12 mouse cellular contexts compared by ENCODE assay signal in genomic region chr6:108510101-108510500, GRCm38 (mm10).
DNase-seq lines count a peak whose midpoint lies in the region; ATAC-seq and TF ChIP-seq lines count a peak whose summit lies in the region.
"Had no signal": no experiment of that assay in that cellular context is flagged by ENCODE, and none has a peak within 500 bp of the region (broad histone marks: within the 10 kb centered on the region; RNA-seq: fewer than 3 reads in every experiment).

No protein-coding gene starts in this region.

- DNase-seq in gastrocnemius, adult 2 months = no peak
- DNase-seq in gastrocnemius, postnatal 10 days = no peak
- DNase-seq in midbrain, postnatal 0 days (ENCODE audit: low spot score) = peak; percentile 55
- no peak for DNase-seq in midbrain, embryonic 11.5 days (ENCODE audit: low spot score, missing footprints)
- DNase-seq in right cerebral cortex, adult 18-20 months = no peak
- DNase-seq in left cerebral cortex, adult 2 months (ENCODE audit: extremely low spot score in 1 of 2, low spot score in 2 of 2) = no peak
- DNase-seq: cerebellum, postnatal 25 days; right cerebral cortex, postnatal 25 days had no signal

- no peak overlapping the region for H3K4me3 ChIP-seq in gastrocnemius, adult 2 months
- H3K4me3 ChIP-seq in midbrain, postnatal 0 days (ENCODE audit: low read depth, low read length) = no peak overlapping the region
- H3K4me3 ChIP-seq in midbrain, embryonic 11.5 days (ENCODE audit: low read depth, low read length) = no peak overlapping the region
- no peak overlapping the region for H3K4me3 ChIP-seq in heart, embryonic 12.5 days
- H3K4me3 ChIP-seq in left cerebral cortex, adult 2 months = no peak overlapping the region
- H3K4me3 ChIP-seq: limb, embryonic 10.5 days; neural tube, embryonic 12.5 days had no signal

- H3K36me3 ChIP-seq in midbrain, postnatal 0 days (ENCODE audit: insufficient read depth, low read length) = no peaks in the 10 kb centered on the region
- H3K36me3 ChIP-seq in midbrain, embryonic 11.5 days (ENCODE audit: control insufficient read depth, insufficient read depth, low read length) = no peaks in the 10 kb centered on the region
- H3K36me3 ChIP-seq in heart, embryonic 12.5 days = peaks cover 28% of the 10 kb centered on the region
- H3K36me3 ChIP-seq: neural tube, embryonic 12.5 days had no signal

- H3K27ac ChIP-seq in gastrocnemius, adult 2 months = peak overlapping the region; percentile 41; the same call in 1 of the 2 replicates
- no peak overlapping the region for H3K27ac ChIP-seq in midbrain, postnatal 0 days (ENCODE audit: low read depth, low read length)
- no peak overlapping the region for H3K27ac ChIP-seq in midbrain, embryonic 11.5 days (ENCODE audit: low read depth, low read length)
- peak overlapping the region; percentile 14; the same call in 1 of the 2 replicates for H3K27ac ChIP-seq in heart, embryonic 12.5 days (ENCODE audit: poor library complexity, severe bottlenecking)
- H3K27ac ChIP-seq in left cerebral cortex, adult 2 months = no peak overlapping the region
- H3K27ac ChIP-seq: limb, embryonic 10.5 days; neural tube, embryonic 12.5 days had no signal

- H3K9me3 ChIP-seq in midbrain, postnatal 0 days (ENCODE audit: low read length) = no peaks in the 10 kb centered on the region
- no peaks in the 10 kb centered on the region for H3K9me3 ChIP-seq in midbrain, embryonic 11.5 days (ENCODE audit: control insufficient read depth, low read length)
- H3K9me3 ChIP-seq in heart, embryonic 12.5 days (replicated peaks) = no peaks in the 10 kb centered on the region
- H3K9me3 ChIP-seq: limb, embryonic 10.5 days; neural tube, embryonic 12.5 days had no signal

- intact Hi-C loops in gastrocnemius, adult 2 months (cut with DNase I) = no loop called here
- intact Hi-C loops in left cerebral cortex, adult 2 months (cut with DNase I) = no loop called here

- no peak overlapping the region for H3K9ac ChIP-seq in midbrain, postnatal 0 days (replicated peaks; ENCODE audit: low read length, poor library complexity, severe bottlenecking)
- no peak overlapping the region for H3K9ac ChIP-seq in midbrain, embryonic 11.5 days (ENCODE audit: low read length)
- H3K9ac ChIP-seq in heart, embryonic 12.5 days = no peak overlapping the region
- H3K9ac ChIP-seq: neural tube, embryonic 12.5 days had no signal

- TF ChIP-seq CTCF in gastrocnemius, adult 2 months (IDR thresholded peaks at IDR 0.05) = no peak
- no peak for TF ChIP-seq CTCF in midbrain, postnatal 0 days (IDR thresholded peaks at IDR 0.05)
- no peak for TF ChIP-seq CTCF in left cerebral cortex, adult 2 months (IDR thresholded peaks at IDR 0.05)

- no peak overlapping the region for H3K4me2 ChIP-seq in midbrain, postnatal 0 days (ENCODE audit: low read depth, low read length, poor library complexity, severe bottlenecking)
- no peak overlapping the region for H3K4me2 ChIP-seq in midbrain, embryonic 11.5 days
- H3K4me2 ChIP-seq in heart, embryonic 12.5 days = no peak overlapping the region
- H3K4me2 ChIP-seq: neural tube, embryonic 12.5 days had no signal

- ATAC-seq in midbrain, postnatal 0 days (ENCODE audit: low FRiP score) = no peak
- ATAC-seq in midbrain, embryonic 11.5 days (ENCODE audit: low FRiP score) = no peak
- peak; percentile 54; the same call in 1 of the 2 replicates for ATAC-seq in heart, embryonic 12.5 days (ENCODE audit: insufficient number of reproducible peaks, low FRiP score)
- peak; percentile 54; the same call in 1 of the 2 replicates for ATAC-seq in megakaryocyte progenitor cell, adult 5-6 weeks (replicated peaks; ENCODE audit: poor library complexity)

- no peaks in the 10 kb centered on the region for H3K4me1 ChIP-seq in midbrain, postnatal 0 days (ENCODE audit: insufficient read depth, low read length)
- H3K4me1 ChIP-seq in midbrain, embryonic 11.5 days (ENCODE audit: control insufficient read depth, insufficient read depth, low read length) = no peaks in the 10 kb centered on the region
- peaks cover 39% of the 10 kb centered on the region for H3K4me1 ChIP-seq in heart, embryonic 12.5 days (replicated peaks)
- H3K4me1 ChIP-seq: limb, embryonic 10.5 days; neural tube, embryonic 12.5 days had no signal

- 58% methylated on average over 9 of the region's 9 CpGs for WGBS in midbrain, postnatal 0 days
- WGBS in midbrain, embryonic 11.5 days = 85% methylated on average over 9 of the region's 9 CpGs
- 30% methylated on average over 9 of the region's 9 CpGs for WGBS in heart, embryonic 12.5 days

- H3K27me3 ChIP-seq in midbrain, postnatal 0 days (ENCODE audit: insufficient read depth, low read length) = no peaks in the 10 kb centered on the region
- H3K27me3 ChIP-seq in midbrain, embryonic 11.5 days (ENCODE audit: control insufficient read depth, insufficient read depth, low read length) = no peaks in the 10 kb centered on the region
- no peaks in the 10 kb centered on the region for H3K27me3 ChIP-seq in heart, embryonic 12.5 days (replicated peaks)
- H3K27me3 ChIP-seq: neural tube, embryonic 12.5 days had no signal

Comparison
In these comparisons a context has a peak if more than half of its experiments do, and no peak if none do; other contexts are left out.
1. H3K27ac ChIP-seq: peak in gastrocnemius, adult 2 months (single experiment) and heart, embryonic 12.5 days (single experiment); none in midbrain, postnatal 0 days (single experiment), midbrain, embryonic 11.5 days (single experiment) and left cerebral cortex, adult 2 months (single experiment).
2. ATAC-seq: peak in heart, embryonic 12.5 days (single experiment) and megakaryocyte progenitor cell, adult 5-6 weeks (single experiment); none in midbrain, postnatal 0 days (single experiment) and midbrain, embryonic 11.5 days (single experiment).